Mouse (Mus musculus) stomach, embryonic 14.5 days (tissue): ENCODE data around the gene Olfml2b. TPM values are rescaled to one million over a fixed set of nuclear protein-coding genes. Genes with fewer than 3 reads are reported as not detected.

ENCODE experiments used
- ATAC-seq: fragments of 200-750 bp; cut with Nextera tagmentation; 2 replicates; pipeline ENCODE4 v1.8.0; 2017; ENCODE audit warnings: low read depth, moderate TSS enrichment; ENCODE audit not compliant: insufficient number of reproducible peaks, insufficient read depth, low FRiP score
- H3K27ac ChIP-seq: fragments of 300-500 bp; sonication (generic); 2 replicates; pipeline ENCODE4 v1.5.1; 2014; ENCODE audit warnings: mild to moderate bottlenecking, low read length, moderate library complexity, mixed read lengths
- H3K27me3 ChIP-seq: fragments of 300-500 bp; sonication (generic); 2 replicates; pipeline ENCODE4 v1.6.1; 2014; ENCODE audit warnings: low read length, control low read depth, mixed read lengths; ENCODE audit not compliant: control insufficient read depth, insufficient read depth
- H3K36me3 ChIP-seq: fragments of 300-500 bp; sonication (generic); 2 replicates; pipeline ENCODE4 v1.6.1; 2014; ENCODE audit warnings: mild to moderate bottlenecking, control low read depth, low read length, moderate library complexity, mixed read lengths; ENCODE audit not compliant: control insufficient read depth, insufficient read depth
- H3K4me1 ChIP-seq: fragments of 300-500 bp; sonication (generic); 2 replicates; pipeline ENCODE4 v1.6.1; 2014; ENCODE audit warnings: low read length, control low read depth, mixed read lengths; ENCODE audit not compliant: control insufficient read depth, insufficient read depth
- H3K4me2 ChIP-seq: fragments of 300-500 bp; sonication (generic); replicated peaks from 2 replicates; pipeline ENCODE4 v1.6.1; 2014; ENCODE audit warnings: low read depth, low read length, control low read depth
- H3K4me3 ChIP-seq: fragments of 300-500 bp; sonication (generic); 2 replicates; pipeline ENCODE4 v1.5.1; 2014; ENCODE audit warnings: low read depth, low read length, control low read depth
- H3K9ac ChIP-seq: fragments of 300-500 bp; sonication (generic); replicated peaks from 2 replicates; pipeline ENCODE4 v1.6.1; 2014; ENCODE audit warnings: low read depth, mild to moderate bottlenecking, control low read depth, low read length, moderate library complexity, mixed read lengths
- H3K9me3 ChIP-seq: fragments of 300-500 bp; sonication (generic); 2 replicates; pipeline ENCODE4 v1.6.1; 2016; ENCODE audit warnings: low read depth, low read length, control low read depth; ENCODE audit not compliant: control insufficient read depth
- WGBS: fragments of 180-500 bp; shearing (Covaris S2); extraction: QIAGEN DNeasy Blood & Tissue Kit; methylation state at CpG from one replicate; pipeline ENCODE4 v1.1.7; 2014; 5-methylcytosine and 5-hydroxymethylcytosine counted together
- polyA plus RNA-seq: library from polyadenylated mRNA; unstranded; fragments of >200 nt; fragmentation: Nextera tagmentation; extraction: Ambion mirVana; gene quantifications from 2 replicates; pipeline ENCODE4 v1.2.1, GENCODE M21; 2014

The Olfml2b gene
- polyA plus RNA-seq, 1 experiment from 2014 or later: 46.6 TPM

DNA sequence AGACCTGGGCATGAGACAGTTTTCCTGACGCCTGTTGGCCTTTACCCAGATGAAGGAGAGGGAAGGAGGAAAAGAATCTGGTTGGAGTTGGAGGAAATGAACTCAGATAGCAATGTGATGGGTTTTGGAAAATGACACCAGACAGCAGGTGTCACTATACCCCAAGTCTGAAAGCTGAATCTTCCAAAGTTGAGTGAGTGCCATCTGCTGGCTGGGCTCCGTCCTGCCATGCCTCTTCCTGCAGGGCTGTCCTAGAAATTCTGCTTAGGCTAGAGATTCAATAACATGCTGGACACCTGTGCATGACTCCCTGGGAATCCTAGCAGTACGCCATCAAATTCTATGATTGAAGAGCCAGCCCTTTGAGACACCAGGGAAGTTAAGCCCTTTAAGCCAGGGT, 11.9 kb upstream of the Olfml2b start:
- ATAC-seq: peak; percentile 46; the same call in 1 of the 2 replicates
- no peaks in the 10 kb centered on the region for H3K27me3 ChIP-seq
- H3K27ac ChIP-seq: no peak overlapping the region
- H3K4me1 ChIP-seq: no peaks in the 10 kb centered on the region
- no peaks in the 10 kb centered on the region; the same call in 1 of the 2 replicates for H3K9me3 ChIP-seq
- H3K9ac ChIP-seq: no peak overlapping the region
- no peak overlapping the region for H3K4me2 ChIP-seq
- 13% methylated on average over 3 of the region's 3 CpGs for WGBS
- no peak overlapping the region for H3K4me3 ChIP-seq
- H3K36me3 ChIP-seq: no peaks in the 10 kb centered on the region

DNA sequence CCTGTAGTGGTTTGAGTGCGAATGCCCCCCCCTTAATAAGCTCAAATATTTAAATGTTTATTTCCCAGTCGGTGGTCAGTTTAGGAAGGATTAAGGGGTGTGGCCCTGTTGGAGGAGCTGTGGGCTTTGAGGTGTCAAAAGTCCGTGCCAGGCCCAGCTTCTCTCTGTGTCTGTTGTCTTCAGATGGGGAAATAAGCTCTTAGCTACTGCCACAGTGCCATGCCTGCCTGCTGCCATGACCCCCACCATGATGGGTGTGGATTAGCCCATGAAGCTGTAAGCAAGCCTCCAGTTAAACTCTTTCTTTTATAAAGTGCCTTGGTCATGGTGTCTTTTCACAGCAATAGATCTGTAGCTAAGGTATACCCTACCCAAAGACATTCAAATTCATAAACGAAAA, 11.5 kb upstream of the Olfml2b start:
- H3K4me2 ChIP-seq: no peak overlapping the region
- no peak overlapping the region for H3K9ac ChIP-seq
- ATAC-seq: no peak
- no peak overlapping the region for H3K4me3 ChIP-seq
- H3K9me3 ChIP-seq: no peaks in the 10 kb centered on the region; the same call in 1 of the 2 replicates
- no peaks in the 10 kb centered on the region for H3K27me3 ChIP-seq
- no peak overlapping the region for H3K27ac ChIP-seq
- WGBS: 67% methylated on average over 4 of the region's 4 CpGs
- H3K36me3 ChIP-seq: no peaks in the 10 kb centered on the region
- no peaks in the 10 kb centered on the region for H3K4me1 ChIP-seq

DNA sequence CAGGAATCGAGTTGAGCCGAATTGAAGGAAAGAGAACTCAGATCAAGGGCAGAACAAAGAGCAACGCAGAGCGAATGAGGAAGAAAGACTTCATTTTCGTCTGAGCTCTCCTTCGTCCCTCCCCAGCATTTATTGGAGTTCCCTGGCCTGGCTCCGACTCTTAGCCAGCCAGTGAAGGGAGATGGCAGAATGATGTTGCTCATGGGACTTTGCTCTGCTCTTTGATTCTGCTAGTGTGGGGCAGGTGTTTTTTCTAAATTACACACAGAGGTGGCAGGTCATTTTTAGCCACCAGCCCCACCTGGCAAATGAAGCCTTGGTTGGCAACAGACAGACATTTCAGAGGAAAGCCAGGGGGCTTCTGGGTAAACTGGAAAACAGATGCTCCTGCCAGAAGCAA, 5.4 kb upstream of the Olfml2b start:
- Histone ChIP-seq H3K4me1 (0 out of 2 replicates have a peak, but pooled peaks cover 4% of the 10 kb centered on the region), H3K27me3 (no peaks in the 10 kb centered on the region), H3K27ac (no peak overlapping the region), H3K9me3 (no peaks in the 10 kb centered on the region), H3K4me3 (no peak overlapping the region), H3K9ac (no peak overlapping the region), H3K36me3 (no peaks in the 10 kb centered on the region), H3K4me2 (no peak overlapping the region)
- WGBS: 76% methylated on average over 7 of the region's 7 CpGs
- ATAC-seq: no peak

DNA sequence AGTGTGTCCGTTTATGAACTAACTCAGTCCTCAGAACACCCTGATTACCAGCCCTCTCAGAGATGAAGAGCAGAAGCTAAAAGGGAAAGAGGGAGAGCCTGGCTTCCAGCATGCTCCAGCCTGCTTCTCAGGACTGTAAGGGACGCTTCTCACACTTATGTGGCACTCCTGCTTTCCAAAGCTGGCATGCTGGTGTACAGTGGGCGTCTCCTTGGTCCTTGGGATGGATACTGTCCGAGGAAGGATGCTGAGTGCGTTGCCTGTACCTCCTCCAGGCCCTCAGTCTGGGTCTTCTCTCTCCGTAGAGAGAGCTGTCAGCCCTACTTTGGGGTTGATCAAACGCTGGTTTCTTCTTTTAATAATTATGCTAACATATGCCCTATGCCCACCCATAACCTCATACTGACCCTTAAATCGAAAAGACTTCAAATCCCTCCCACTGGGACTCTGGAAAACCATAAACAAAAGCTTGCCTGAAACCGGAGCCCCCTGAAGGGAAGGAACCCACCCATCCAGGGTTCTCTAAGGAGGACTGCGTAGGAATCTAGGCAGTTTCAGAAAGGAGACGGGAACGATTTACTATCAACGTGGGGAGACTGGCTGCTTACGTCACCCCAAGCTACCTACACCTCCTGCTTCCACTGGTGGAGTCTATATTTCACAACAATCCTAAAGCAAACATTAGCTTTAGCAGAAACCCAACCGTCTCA, 1.7 kb downstream of the Olfml2b start:
- Histone ChIP-seq H3K9ac (no peak overlapping the region), H3K4me1 (peaks cover 18% of the 10 kb centered on the region; the same call in 1 of the 2 replicates), H3K4me3 (peak overlapping the region; percentile 18), H3K27ac (peak overlapping the region; percentile 44), H3K36me3 (no peaks in the 10 kb centered on the region), H3K27me3 (no peaks in the 10 kb centered on the region), H3K9me3 (no peaks in the 10 kb centered on the region), H3K4me2 (peak overlapping the region; percentile 54)
- 34% methylated on average over 15 of the region's 15 CpGs for WGBS
- ATAC-seq: no peak

DNA sequence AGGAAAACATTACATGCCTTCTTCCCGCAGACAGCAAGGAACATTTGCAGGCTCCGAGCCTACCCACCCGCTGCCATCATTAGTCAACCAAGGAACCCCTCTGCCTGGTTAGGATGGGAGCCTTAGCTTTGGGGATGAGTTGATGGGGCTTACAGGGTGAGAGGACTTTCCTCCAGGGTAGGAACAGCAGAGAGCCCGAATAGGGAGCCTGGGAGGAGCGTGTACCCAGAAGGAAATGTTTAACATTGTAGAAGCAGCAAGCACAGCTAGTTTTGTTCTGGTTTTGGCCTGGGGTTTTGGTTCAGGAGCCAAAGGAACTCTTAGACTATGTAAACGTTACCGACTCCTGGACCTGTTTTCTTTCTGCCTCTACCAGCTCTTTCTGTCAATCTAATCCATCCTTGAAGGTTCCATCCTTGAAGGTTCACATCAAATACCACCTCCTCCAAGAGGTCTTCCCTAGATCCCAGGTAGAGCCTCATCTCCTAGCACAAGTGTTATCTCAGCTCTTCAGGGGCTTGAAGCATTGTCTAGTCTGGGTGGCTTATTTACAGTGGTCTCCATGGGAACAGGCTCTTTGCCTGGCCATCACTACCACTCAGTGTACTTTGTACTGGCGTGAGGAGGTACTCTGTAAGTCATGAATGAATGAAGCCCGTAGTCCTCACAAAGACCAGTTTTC, 2.4 kb downstream of the Olfml2b start:
- H3K27ac ChIP-seq: peak overlapping the region; percentile 44
- peak overlapping the region; percentile 54 for H3K4me2 ChIP-seq
- H3K36me3 ChIP-seq: no peaks in the 10 kb centered on the region
- no peaks in the 10 kb centered on the region for H3K27me3 ChIP-seq
- 57% methylated on average over 9 of the region's 9 CpGs for WGBS
- H3K4me3 ChIP-seq: peak overlapping the region; percentile 18
- H3K4me1 ChIP-seq: peaks cover 23% of the 10 kb centered on the region; the same call in 1 of the 2 replicates
- H3K9ac ChIP-seq: no peak overlapping the region
- ATAC-seq: no peak
- H3K9me3 ChIP-seq: no peaks in the 10 kb centered on the region

DNA sequence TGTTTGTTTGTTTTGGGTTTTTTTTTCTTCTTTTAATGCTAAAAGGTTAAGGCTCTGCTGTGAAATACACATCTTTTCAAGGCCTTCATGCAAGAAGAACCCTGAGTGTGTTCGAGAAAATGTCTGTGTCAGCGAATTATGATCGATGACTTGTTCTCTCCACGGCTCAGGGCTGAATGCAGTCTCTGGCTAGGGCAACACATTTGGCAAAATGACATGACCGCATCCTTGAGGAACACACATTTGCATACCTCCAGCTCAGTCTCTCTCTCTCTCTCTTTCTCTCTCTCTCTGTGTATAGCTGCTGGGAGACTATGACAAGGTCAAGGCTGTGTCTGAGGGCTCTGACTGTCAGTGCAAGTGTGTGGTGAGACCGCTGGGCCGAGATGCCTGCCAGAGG, 3.0 kb downstream of the Olfml2b start:
- Histone ChIP-seq H3K9me3 (no peaks in the 10 kb centered on the region), H3K9ac (no peak overlapping the region), H3K4me3 (no peak overlapping the region), H3K4me2 (no peak overlapping the region), H3K36me3 (no peaks in the 10 kb centered on the region), H3K4me1 (peaks cover 23% of the 10 kb centered on the region; the same call in 1 of the 2 replicates), H3K27ac (no peak overlapping the region), H3K27me3 (no peaks in the 10 kb centered on the region)
- ATAC-seq: no peak
- WGBS: 76% methylated on average over 7 of the region's 7 CpGs

DNA sequence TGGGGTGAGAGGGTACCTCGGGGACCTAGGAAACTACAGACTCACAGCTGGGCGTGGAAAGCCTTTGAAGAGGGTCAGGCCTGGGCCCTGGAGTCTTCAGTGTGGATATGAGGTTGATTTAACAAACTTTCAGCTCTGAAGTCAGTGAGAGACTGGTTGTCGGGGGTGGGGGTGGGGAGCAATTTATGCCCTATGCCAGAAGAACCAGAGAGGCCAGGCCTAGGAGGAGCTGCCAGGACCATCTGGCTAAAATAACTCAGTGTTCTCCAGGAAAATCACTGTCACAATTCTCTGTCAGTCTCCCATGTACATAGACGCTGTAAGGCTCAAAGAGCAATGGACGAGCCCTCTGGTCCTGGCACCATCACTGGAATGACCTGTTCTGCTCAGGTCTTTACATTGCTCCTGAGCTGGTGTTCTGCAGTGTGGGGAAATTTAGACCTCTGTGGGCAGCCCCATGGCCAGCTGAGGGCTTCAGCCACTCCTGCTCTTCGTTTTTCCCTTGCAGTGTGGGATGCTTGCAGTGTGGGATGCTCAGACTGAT, 3.7 kb downstream of the Olfml2b start:
- no peak for ATAC-seq

DNA sequence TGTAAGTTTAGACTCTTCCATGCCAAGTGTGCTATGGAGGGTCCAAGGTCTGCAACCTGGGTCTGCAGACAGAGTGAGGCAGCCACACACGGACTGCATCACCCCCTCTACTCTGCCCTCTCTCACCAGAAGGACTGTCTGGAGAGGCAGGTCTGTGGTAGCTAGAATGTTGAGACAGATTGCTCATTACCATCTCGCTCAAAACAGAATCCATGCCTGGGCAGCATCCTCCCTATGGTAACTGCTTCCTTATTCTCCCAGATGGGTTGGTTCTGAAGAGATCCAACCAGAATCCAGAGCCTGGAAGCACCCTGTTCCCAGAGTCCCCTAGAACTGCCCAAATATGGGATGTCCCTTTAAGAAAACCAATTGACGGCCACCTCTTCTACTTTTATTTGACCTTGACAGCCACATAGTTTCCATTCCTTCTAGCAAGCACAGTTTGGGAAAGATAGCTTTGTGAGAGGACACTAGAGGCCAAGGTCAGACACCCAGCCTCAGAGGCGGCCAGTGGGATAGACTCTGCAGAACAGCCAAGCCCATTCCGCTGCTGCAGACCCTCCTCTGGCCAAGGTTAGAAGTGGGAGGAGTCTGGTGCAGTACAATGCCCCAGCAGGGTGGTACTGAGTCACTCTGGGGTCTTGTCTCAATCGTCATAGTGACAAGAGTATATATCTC, 6.9 kb downstream of the Olfml2b start:
- Histone ChIP-seq H3K27ac (no peak overlapping the region), H3K4me2 (no peak overlapping the region), H3K27me3 (no peaks in the 10 kb centered on the region), H3K4me3 (no peak overlapping the region), H3K9ac (no peak overlapping the region), H3K36me3 (no peaks in the 10 kb centered on the region), H3K9me3 (no peaks in the 10 kb centered on the region), H3K4me1 (peaks cover 12% of the 10 kb centered on the region; the same call in 1 of the 2 replicates)
- 59% methylated on average over 6 of the region's 6 CpGs for WGBS
- no peak for ATAC-seq

More for the DNA sequence above, 3.7 kb downstream of the Olfml2b start:
- H3K36me3 ChIP-seq: no peaks in the 10 kb centered on the region
- no peak overlapping the region for H3K9ac ChIP-seq
- H3K4me3 ChIP-seq: no peak overlapping the region
- no peaks in the 10 kb centered on the region for H3K27me3 ChIP-seq
- H3K4me2 ChIP-seq: no peak overlapping the region
- no peaks in the 10 kb centered on the region for H3K9me3 ChIP-seq
- H3K4me1 ChIP-seq: peaks cover 23% of the 10 kb centered on the region; the same call in 1 of the 2 replicates
- no peak overlapping the region for H3K27ac ChIP-seq
- 73% methylated on average over 6 of the region's 6 CpGs for WGBS
